Mouse (Mus musculus) liver, adult 2 months (tissue): ENCODE data around the gene BC003965.

Experiments
- CTCF ChIP-seq: fragments of 200-500 bp; IDR thresholded peaks from 2 replicates; pipeline ENCODE4 v1.5.1; 2011; ENCODE audit warnings: low read depth, low read length, control low read depth
- POLR2A ChIP-seq: fragments of 200-500 bp; IDR thresholded peaks from 2 replicates; pipeline ENCODE4 v1.6.1; 2011; ENCODE audit warnings: low read length, control low read depth; ENCODE audit not compliant: insufficient read depth; ENCODE audit errors: extremely low read depth

DNA sequence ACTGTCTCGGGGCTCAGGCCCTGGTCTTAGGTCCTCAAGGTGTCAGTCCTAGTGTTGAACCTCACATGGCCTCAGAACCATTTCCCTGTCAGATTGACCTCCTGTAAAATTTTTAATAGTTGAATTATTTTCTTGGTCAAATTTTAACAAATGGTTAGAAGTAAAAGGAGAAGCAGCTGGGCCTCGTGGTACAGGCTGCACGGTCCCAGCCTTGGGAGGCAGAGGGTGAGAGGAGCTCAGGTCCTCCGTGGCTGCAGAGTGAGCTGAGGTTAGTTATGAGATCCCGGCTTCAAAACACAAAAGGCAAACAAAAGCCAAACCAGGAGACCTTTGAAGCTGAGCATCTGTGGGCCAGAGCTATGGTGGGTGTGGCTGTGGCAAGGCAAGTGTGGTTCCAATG lies 43.6 kb downstream of the BC003965 start:
- TF ChIP-seq POLR2A, result no peak
- no peak for TF ChIP-seq CTCF
